Mouse (Mus musculus) ES-Bruce4 (cell line): ENCODE data around the gene Aldh1a2. TPM values are rescaled to one million over a fixed set of nuclear protein-coding genes. Genes with fewer than 3 reads are reported as not detected.

ENCODE experiments used
- H3K27ac ChIP-seq: 2 replicates; pipeline ENCODE4 v1.5.1; 2012; ENCODE audit warnings: low read length, inconsistent platforms; ENCODE audit not compliant: insufficient read depth
- H3K27me3 ChIP-seq: 2 replicates; pipeline ENCODE4 v1.6.1; 2012; ENCODE audit warnings: mild to moderate bottlenecking, low read length, inconsistent platforms; ENCODE audit not compliant: control insufficient read depth, poor library complexity, insufficient read depth, severe bottlenecking
- H3K36me3 ChIP-seq: 2 replicates; pipeline ENCODE4 v1.6.1; 2012; ENCODE audit warnings: inconsistent platforms, mild to moderate bottlenecking, low read length, moderate library complexity; ENCODE audit not compliant: control insufficient read depth, poor library complexity, insufficient read depth, severe bottlenecking
- H3K4me1 ChIP-seq: one replicate; pipeline ENCODE4 v1.8.1; 2011; ENCODE audit warnings: low read length; ENCODE audit not compliant: control insufficient read depth, insufficient read depth
- H3K4me3 ChIP-seq: 2 replicates; pipeline ENCODE4 v1.5.1; 2011; ENCODE audit warnings: low read depth, mild to moderate bottlenecking, low read length
- H3K9ac ChIP-seq: 2 replicates; pipeline ENCODE4 v1.6.1; 2012; ENCODE audit warnings: low read depth, mild to moderate bottlenecking, inconsistent platforms; ENCODE audit not compliant: poor library complexity, severe bottlenecking
- H3K9me3 ChIP-seq: replicated peaks from 2 replicates; pipeline ENCODE4 v1.6.1; 2012; ENCODE audit warnings: mild to moderate bottlenecking, low read length, inconsistent platforms; ENCODE audit not compliant: control insufficient read depth, poor library complexity, insufficient read depth, severe bottlenecking
- CTCF ChIP-seq: IDR thresholded peaks from one replicate; pipeline ENCODE4 v1.8.1; 2011; ENCODE audit warnings: low read depth, low read length
- EP300 ChIP-seq: IDR thresholded peaks from 2 replicates; pipeline ENCODE4 v1.6.1; 2011; ENCODE audit warnings: low read depth, low read length; ENCODE audit not compliant: insufficient read depth
- POLR2A ChIP-seq: IDR thresholded peaks from one replicate; pipeline ENCODE4 v1.8.1; 2011; ENCODE audit warnings: low read length; ENCODE audit not compliant: insufficient read depth
- polyA plus RNA-seq: library from polyadenylated mRNA; stranded (reverse); fragments of >200 nt; gene quantifications from 2 replicates; pipeline ENCODE4 v1.2.4, GENCODE M21; 2011; ENCODE audit warnings: low read depth; ENCODE audit not compliant: missing spikeins, insufficient read depth, insufficient read length

Gene Aldh1a2
- polyA plus RNA-seq, 1 experiment, result 2.0 TPM

GRCm38 (mm10) chr9:71185823-71186222, 29.8 kb upstream of the Aldh1a2 start:
- H3K9ac ChIP-seq, result no peak overlapping the region
- no peaks in the 10 kb centered on the region for H3K4me1 ChIP-seq
- H3K36me3 ChIP-seq, result no peaks in the 10 kb centered on the region
- no peak overlapping the region for H3K27ac ChIP-seq
- TF ChIP-seq EP300 (no peak), CTCF (no peak), POLR2A (no peak)
- H3K4me3 ChIP-seq, result no peak overlapping the region
- H3K9me3 ChIP-seq, result no peaks in the 10 kb centered on the region
- H3K27me3 ChIP-seq, result no peaks in the 10 kb centered on the region

- Histone ChIP-seq H3K27ac (no peak overlapping the region), H3K4me3 (no peak overlapping the region), H3K9ac (no peak overlapping the region), H3K4me1 (no peaks in the 10 kb centered on the region), H3K36me3 (no peaks in the 10 kb centered on the region), H3K9me3 (no peaks in the 10 kb centered on the region), H3K27me3 (no peaks in the 10 kb centered on the region)
- TF ChIP-seq POLR2A (no peak), EP300 (no peak), CTCF (no peak)
Measured at GRCm38 (mm10) chr9:71187396-71187795, 28.2 kb upstream of the Aldh1a2 start.

- Histone ChIP-seq H3K27ac (no peak overlapping the region), H3K27me3 (no peaks in the 10 kb centered on the region), H3K9ac (no peak overlapping the region), H3K4me1 (no peaks in the 10 kb centered on the region), H3K9me3 (no peaks in the 10 kb centered on the region), H3K4me3 (no peak overlapping the region), H3K36me3 (no peaks in the 10 kb centered on the region)
- TF ChIP-seq CTCF (peak; percentile 78), EP300 (no peak), POLR2A (no peak)
Measured at GRCm38 (mm10) chr9:71188647-71189415, 26.8 kb upstream of the Aldh1a2 start.

- H3K4me1 ChIP-seq, result no peaks in the 10 kb centered on the region
- H3K27me3 ChIP-seq, result no peaks in the 10 kb centered on the region; the same call in 1 of the 2 replicates
- no peak overlapping the region for H3K4me3 ChIP-seq
- TF ChIP-seq POLR2A, result no peak
- TF ChIP-seq CTCF, result no peak
- TF ChIP-seq EP300, result no peak
- no peaks in the 10 kb centered on the region for H3K36me3 ChIP-seq
- no peak overlapping the region for H3K27ac ChIP-seq
- H3K9ac ChIP-seq, result no peak overlapping the region
- no peaks in the 10 kb centered on the region for H3K9me3 ChIP-seq
Measured at GRCm38 (mm10) chr9:71198826-71199225, 16.8 kb upstream of the Aldh1a2 start.

GRCm38 (mm10) chr9:71202265-71202664, 13.3 kb upstream of the Aldh1a2 start:
- H3K9me3 ChIP-seq, result no peaks in the 10 kb centered on the region
- H3K27ac ChIP-seq, result no peak overlapping the region
- H3K9ac ChIP-seq, result no peak overlapping the region
- TF ChIP-seq EP300, result no peak
- TF ChIP-seq CTCF, result no peak
- TF ChIP-seq POLR2A, result no peak
- no peaks in the 10 kb centered on the region for H3K36me3 ChIP-seq
- H3K4me1 ChIP-seq, result no peaks in the 10 kb centered on the region
- H3K4me3 ChIP-seq, result no peak overlapping the region
- H3K27me3 ChIP-seq, result no peaks in the 10 kb centered on the region; the same call in 1 of the 2 replicates

- no peaks in the 10 kb centered on the region for H3K36me3 ChIP-seq
- no peaks in the 10 kb centered on the region for H3K9me3 ChIP-seq
- no peak overlapping the region for H3K27ac ChIP-seq
- no peak overlapping the region for H3K9ac ChIP-seq
- no peaks in the 10 kb centered on the region; the same call in 1 of the 2 replicates for H3K27me3 ChIP-seq
- no peak for TF ChIP-seq CTCF
- TF ChIP-seq POLR2A, result no peak
- H3K4me3 ChIP-seq, result no peak overlapping the region
- H3K4me1 ChIP-seq, result no peaks in the 10 kb centered on the region
Measured at GRCm38 (mm10) chr9:71209299-71209698, 6.3 kb upstream of the Aldh1a2 start.
